Mouse (Mus musculus) cerebellum, adult 8-10 months (tissue): Measurements from ENCODE around the gene Habp2.

Experiments
- DNase-seq: peaks from one replicate; pipeline ENCODE4 v3.0.0; 2022

The Habp2 gene

GRCm38 (mm10) chr19:56364563-56364962 is 77.6 kb downstream of the Habp2 start:
- no peak for DNase-seq

- DNase-seq = no peak
These were observed 79.2 kb downstream of the Habp2 start for GRCm38 (mm10) chr19:56366168-56366567.

GRCm38 (mm10) chr19:56366625-56367024 is 79.7 kb downstream of the Habp2 start:
- no peak for DNase-seq

- DNase-seq = no peak
These were observed 80.8 kb downstream of the Habp2 start for GRCm38 (mm10) chr19:56367778-56368177.

- DNase-seq = no peak
These were observed 82.0 kb downstream of the Habp2 start for GRCm38 (mm10) chr19:56368912-56369311.
